Mouse (Mus musculus): ENCODE data around the gene Gtf2b.

The Gtf2b gene

GRCm38 (mm10) chr3:142811582-142811981, 46.7 kb downstream of the Gtf2b start:
- DNase-seq (ENCODE audit: low read depth, low spot score): no peak

- no peak for DNase-seq (ENCODE audit: low read depth, low spot score)
Measured at GRCm38 (mm10) chr3:142817506-142817905, 52.7 kb downstream of the Gtf2b start.

- DNase-seq (ENCODE audit: low read depth, low spot score): no peak
Measured at GRCm38 (mm10) chr3:142823606-142824005, 58.8 kb downstream of the Gtf2b start.

- peak; percentile 6 for DNase-seq (ENCODE audit: low read depth, low spot score)
Measured at GRCm38 (mm10) chr3:142826449-142827146, 61.8 kb downstream of the Gtf2b start.

- DNase-seq (ENCODE audit: low read depth, low spot score): no peak
Measured at GRCm38 (mm10) chr3:142832910-142833309, 68.1 kb downstream of the Gtf2b start.

All from R1 (cell line).